Mouse (Mus musculus) thymus, adult 2 months (tissue): ENCODE results near the gene Col6a5. TPM values are rescaled to one million over a fixed set of nuclear protein-coding genes. Genes with fewer than 3 reads are reported as not detected.

Source experiments
- DNase-seq: peaks from one replicate; pipeline ENCODE4 v3.0.0; 2021
- H3K27ac ChIP-seq: fragments of 200-500 bp; 2 replicates; pipeline ENCODE4 v1.5.1; 2012; ENCODE audit warnings: low read length, control low read depth; ENCODE audit not compliant: control insufficient read depth, insufficient read depth
- H3K27me3 ChIP-seq: fragments of 200-500 bp; 2 replicates; pipeline ENCODE4 v1.6.1; 2012; ENCODE audit warnings: mild to moderate bottlenecking, low read length, moderate library complexity, mixed read lengths; ENCODE audit not compliant: control insufficient read depth, insufficient read depth
- H3K36me3 ChIP-seq: fragments of 200-500 bp; 2 replicates; pipeline ENCODE4 v1.6.1; 2012; ENCODE audit warnings: mild to moderate bottlenecking, low read length, moderate library complexity; ENCODE audit not compliant: control insufficient read depth, insufficient read depth
- H3K4me1 ChIP-seq: fragments of 200-500 bp; replicated peaks from 2 replicates; pipeline ENCODE4 v1.6.1; 2012; ENCODE audit warnings: low read length; ENCODE audit not compliant: control insufficient read depth, insufficient read depth
- H3K4me3 ChIP-seq: fragments of 200-500 bp; 2 replicates; pipeline ENCODE4 v1.5.1; 2012; ENCODE audit warnings: mild to moderate bottlenecking, low read length, control low read depth, moderate library complexity; ENCODE audit not compliant: control insufficient read depth, insufficient read depth
- CTCF ChIP-seq: fragments of 200-500 bp; IDR thresholded peaks from 2 replicates; pipeline ENCODE4 v1.5.1; 2012; ENCODE audit warnings: mild to moderate bottlenecking, control low read depth, low read length, moderate library complexity, borderline replicate concordance; ENCODE audit not compliant: control insufficient read depth, poor library complexity, insufficient read depth; ENCODE audit errors: extremely low read depth
- POLR2A ChIP-seq: fragments of 200-500 bp; IDR thresholded peaks from 2 replicates; pipeline ENCODE4 v1.6.1; 2012; ENCODE audit warnings: mild to moderate bottlenecking, low read length, control low read depth, moderate library complexity; ENCODE audit not compliant: control insufficient read depth, poor library complexity, insufficient read depth; ENCODE audit errors: extremely low read depth
- WGBS: fragments of 180-500 bp; shearing (Covaris S2); methylation state at CpG from one replicate; pipeline ENCODE4 v1.1.7; 2018; 5-methylcytosine and 5-hydroxymethylcytosine counted together
- polyA plus RNA-seq: library from polyadenylated mRNA; depleted of rRNA; stranded (reverse); fragments of >200 nt; gene quantifications from 2 replicates; pipeline ENCODE4 v1.2.3, GENCODE M21; 2012

Gene Col6a5
- polyA plus RNA-seq, 1 experiment: 0.84 TPM

- no peak overlapping the region for H3K27ac ChIP-seq
- 46% methylated on average over 4 of the region's 4 CpGs for WGBS
- no peak for TF ChIP-seq POLR2A
- TF ChIP-seq CTCF: no peak
- no peak for DNase-seq
- H3K27me3 ChIP-seq: no peaks in the 10 kb centered on the region
- H3K36me3 ChIP-seq: no peaks in the 10 kb centered on the region
- no peaks in the 10 kb centered on the region for H3K4me1 ChIP-seq
- no peak overlapping the region for H3K4me3 ChIP-seq
These were observed 45.3 kb downstream of the Col6a5 start for GRCm38 (mm10) chr9:105915186-105915585.

- 83% methylated on average over 2 of the region's 2 CpGs for WGBS
- H3K4me1 ChIP-seq: no peaks in the 10 kb centered on the region
These were observed 50.3 kb downstream of the Col6a5 start for GRCm38 (mm10) chr9:105910166-105910565.

GRCm38 (mm10) chr9:105909352-105909751 lies 51.1 kb downstream of the Col6a5 start:
- Histone ChIP-seq H3K4me1 (no peaks in the 10 kb centered on the region), H3K27me3 (no peaks in the 10 kb centered on the region), H3K36me3 (no peaks in the 10 kb centered on the region), H3K27ac (no peak overlapping the region), H3K4me3 (no peak overlapping the region)
- WGBS: 77% methylated on average over 2 of the region's 2 CpGs
- DNase-seq: no peak
- TF ChIP-seq POLR2A (no peak), CTCF (no peak)

More at GRCm38 (mm10) chr9:105910166-105910565, 50.3 kb downstream of the Col6a5 start:
- no peak for DNase-seq
- Histone ChIP-seq H3K4me3 (no peak overlapping the region), H3K36me3 (no peaks in the 10 kb centered on the region), H3K27me3 (no peaks in the 10 kb centered on the region), H3K27ac (no peak overlapping the region)
- TF ChIP-seq POLR2A (no peak), CTCF (no peak)

- DNase-seq: no peak
- Histone ChIP-seq H3K4me1 (no peaks in the 10 kb centered on the region), H3K27ac (no peak overlapping the region), H3K4me3 (no peak overlapping the region), H3K27me3 (no peaks in the 10 kb centered on the region), H3K36me3 (no peaks in the 10 kb centered on the region)
- TF ChIP-seq POLR2A: no peak
- 87% methylated on average over 6 of the region's 6 CpGs for WGBS
These were observed 53.0 kb downstream of the Col6a5 start for GRCm38 (mm10) chr9:105907411-105907810.

GRCm38 (mm10) chr9:105887521-105887920 lies 72.9 kb downstream of the Col6a5 start:
- Histone ChIP-seq H3K27ac (no peak overlapping the region), H3K36me3 (no peaks in the 10 kb centered on the region), H3K27me3 (no peaks in the 10 kb centered on the region), H3K4me3 (no peak overlapping the region), H3K4me1 (no peaks in the 10 kb centered on the region)
- TF ChIP-seq CTCF (no peak), POLR2A (no peak)
- 21% methylated on average over 2 of the region's 2 CpGs for WGBS
- DNase-seq: no peak

- Histone ChIP-seq H3K4me3 (no peak overlapping the region), H3K4me1 (no peaks in the 10 kb centered on the region), H3K36me3 (no peaks in the 10 kb centered on the region), H3K27me3 (no peaks in the 10 kb centered on the region), H3K27ac (no peak overlapping the region)
- DNase-seq: no peak
- TF ChIP-seq POLR2A (no peak), CTCF (no peak)
- 86% methylated on average over 17 of the region's 17 CpGs for WGBS
These were observed 75.6 kb downstream of the Col6a5 start for GRCm38 (mm10) chr9:105884656-105885430.

- DNase-seq: no peak
- Histone ChIP-seq H3K4me1 (no peaks in the 10 kb centered on the region), H3K4me3 (no peak overlapping the region), H3K27ac (no peak overlapping the region), H3K36me3 (no peaks in the 10 kb centered on the region), H3K27me3 (no peaks in the 10 kb centered on the region)
- 69% methylated on average over 4 of the region's 4 CpGs for WGBS
- TF ChIP-seq POLR2A: no peak
These were observed 79.7 kb downstream of the Col6a5 start for GRCm38 (mm10) chr9:105880743-105881142.
